Mouse (Mus musculus) myocyte (in vitro differentiated cells): ENCODE results near the gene Ube2q1.

Source experiments
- MYOD1 ChIP-seq, 3 experiments: IDR thresholded peaks; one replicate each; pipeline ENCODE4 v1.6.1; 2011; ENCODE audit warnings: control low read depth in 2 of 3, low read depth in 2 of 3, mild to moderate bottlenecking in 2 of 3, moderate library complexity in 1 of 3; ENCODE audit not compliant: insufficient read length in 2 of 3, control insufficient read depth in 1 of 3
- POLR2A ChIP-seq: IDR thresholded peaks from one replicate; pipeline ENCODE4 v1.6.1; 2011; ENCODE audit warnings: low read depth, mild to moderate bottlenecking, control low read depth, moderate library complexity; ENCODE audit not compliant: insufficient read length
- USF1 ChIP-seq: IDR thresholded peaks from one replicate; pipeline ENCODE4 v1.6.1; 2011; ENCODE audit warnings: low read depth, mild to moderate bottlenecking, control low read depth, moderate library complexity

GRCm38 (mm10) chr3:89759786-89760185 lies 13.6 kb upstream of the Ube2q1 start:
- no peak for TF ChIP-seq POLR2A
- TF ChIP-seq MYOD1 (IDR thresholded peaks at IDR 0.05; ENCODE audit: control insufficient read depth in 1 of 3, insufficient read length in 2 of 3, low read depth in 2 of 3) = no peak
- no peak for TF ChIP-seq USF1
